Mouse (Mus musculus): Measurements from ENCODE around the gene Ankrd34b. TPM values are rescaled to one million over a fixed set of nuclear protein-coding genes. Genes with fewer than 3 reads are reported as not detected.
A peak's percentile ranks its signal among the peaks of the same experiment; 100 is the strongest.

The Ankrd34b gene
- polyA plus RNA-seq, 1 experiment from 2014 or later: not detected

GRCm38 (mm10) chr13:92410486-92410885 is 15.2 kb upstream of the Ankrd34b start:
- Histone ChIP-seq H3K36me3 (replicated peaks; ENCODE audit: insufficient read depth, low read length) (no peaks in the 10 kb centered on the region), H3K4me3 (ENCODE audit: low read depth, low read length) (no peak overlapping the region), H3K27me3 (ENCODE audit: insufficient read depth, low read length) (no peaks in the 10 kb centered on the region), H3K4me1 (ENCODE audit: insufficient read depth) (no peaks in the 10 kb centered on the region), H3K9me3 (ENCODE audit: low read length) (no peaks in the 10 kb centered on the region), H3K9ac (replicated peaks) (no peak overlapping the region), H3K4me2 (ENCODE audit: low read depth, low read length) (no peak overlapping the region), H3K27ac (ENCODE audit: low read depth) (no peak overlapping the region)
- 75% methylated on average over 2 of the region's 2 CpGs for WGBS (ENCODE audit: insufficient replicate concordance)
- TF ChIP-seq CTCF (IDR thresholded peaks at IDR 0.05; ENCODE audit: low read depth) (no peak), EP300 (IDR thresholded peaks at IDR 0.05; ENCODE audit: low read depth) (no peak)
- ATAC-seq (no peak), DNase-seq (no peak)

- no peak overlapping the region for H3K4me2 ChIP-seq (ENCODE audit: low read depth, low read length)
- TF ChIP-seq CTCF (IDR thresholded peaks at IDR 0.05; ENCODE audit: low read depth) (no peak), EP300 (IDR thresholded peaks at IDR 0.05; ENCODE audit: low read depth) (no peak)
- H3K27ac ChIP-seq (ENCODE audit: low read depth): no peak overlapping the region
- no peaks in the 10 kb centered on the region for H3K36me3 ChIP-seq (replicated peaks; ENCODE audit: insufficient read depth, low read length)
- no peak overlapping the region for H3K9ac ChIP-seq (replicated peaks)
- no peaks in the 10 kb centered on the region for H3K4me1 ChIP-seq (ENCODE audit: insufficient read depth)
- H3K4me3 ChIP-seq (ENCODE audit: low read depth, low read length): no peak overlapping the region
- no peaks in the 10 kb centered on the region for H3K9me3 ChIP-seq (ENCODE audit: low read length)
- ATAC-seq (no peak), DNase-seq (no peak)
- peaks cover 11% of the 10 kb centered on the region for H3K27me3 ChIP-seq (ENCODE audit: insufficient read depth, low read length)
- WGBS (ENCODE audit: insufficient replicate concordance): 74% methylated on average over 11 of the region's 11 CpGs
These were observed 6.1 kb upstream of the Ankrd34b start for GRCm38 (mm10) chr13:92419630-92420029.

- ATAC-seq: no peak
- H3K27me3 ChIP-seq (ENCODE audit: insufficient read depth, low read length): peaks cover 49% of the 10 kb centered on the region
- WGBS (ENCODE audit: insufficient replicate concordance): 45% methylated on average over 3 of the region's 3 CpGs
These were observed 2.0 kb upstream of the Ankrd34b start for GRCm38 (mm10) chr13:92423711-92424110.

GRCm38 (mm10) chr13:92426294-92427051 is 777 bp downstream of the Ankrd34b start:
- no peaks in the 10 kb centered on the region for H3K9me3 ChIP-seq (ENCODE audit: low read length)
- TF ChIP-seq EP300 (IDR thresholded peaks at IDR 0.05; ENCODE audit: low read depth) (no peak), CTCF (IDR thresholded peaks at IDR 0.05; ENCODE audit: low read depth) (no peak)
- H3K36me3 ChIP-seq (replicated peaks; ENCODE audit: insufficient read depth, low read length): no peaks in the 10 kb centered on the region
- no peak overlapping the region for H3K9ac ChIP-seq (replicated peaks)
- DNase-seq: peak; percentile 13
- peak overlapping the region; percentile 69 for H3K4me2 ChIP-seq (ENCODE audit: low read depth, low read length)
- peaks cover 3% of the 10 kb centered on the region; the same call in 1 of the 2 replicates for H3K4me1 ChIP-seq (ENCODE audit: insufficient read depth)
- peak overlapping the region; percentile 42 for H3K4me3 ChIP-seq (ENCODE audit: low read depth, low read length)
- ATAC-seq: no peak
- peaks cover 49% of the 10 kb centered on the region for H3K27me3 ChIP-seq (ENCODE audit: insufficient read depth, low read length)
- no peak overlapping the region for H3K27ac ChIP-seq (ENCODE audit: low read depth)
- WGBS (ENCODE audit: insufficient replicate concordance): 3% methylated on average over 75 of the region's 92 CpGs

More at GRCm38 (mm10) chr13:92423711-92424110, 2.0 kb upstream of the Ankrd34b start:
- no peak overlapping the region for H3K4me3 ChIP-seq (ENCODE audit: low read depth, low read length)
- no peak for DNase-seq
- no peak overlapping the region for H3K4me2 ChIP-seq (ENCODE audit: low read depth, low read length)
- no peaks in the 10 kb centered on the region for H3K9me3 ChIP-seq (ENCODE audit: low read length)
- no peaks in the 10 kb centered on the region for H3K36me3 ChIP-seq (replicated peaks; ENCODE audit: insufficient read depth, low read length)
- H3K9ac ChIP-seq (replicated peaks): no peak overlapping the region
- H3K27ac ChIP-seq (ENCODE audit: low read depth): no peak overlapping the region
- TF ChIP-seq EP300 (IDR thresholded peaks at IDR 0.05; ENCODE audit: low read depth): no peak
- TF ChIP-seq CTCF (IDR thresholded peaks at IDR 0.05; ENCODE audit: low read depth): no peak
- peaks cover 3% of the 10 kb centered on the region; the same call in 1 of the 2 replicates for H3K4me1 ChIP-seq (ENCODE audit: insufficient read depth)

GRCm38 (mm10) chr13:92427351-92427855 is 1.7 kb downstream of the Ankrd34b start:
- Histone ChIP-seq H3K4me1 (ENCODE audit: insufficient read depth) (peaks cover 3% of the 10 kb centered on the region; the same call in 1 of the 2 replicates), H3K27me3 (ENCODE audit: insufficient read depth, low read length) (peaks cover 49% of the 10 kb centered on the region), H3K4me2 (ENCODE audit: low read depth, low read length) (no peak overlapping the region), H3K9ac (replicated peaks) (no peak overlapping the region), H3K9me3 (ENCODE audit: low read length) (no peaks in the 10 kb centered on the region), H3K36me3 (replicated peaks; ENCODE audit: insufficient read depth, low read length) (no peaks in the 10 kb centered on the region), H3K4me3 (ENCODE audit: low read depth, low read length) (no peak overlapping the region), H3K27ac (ENCODE audit: low read depth) (no peak overlapping the region)
- ATAC-seq (no peak), DNase-seq (no peak)
- TF ChIP-seq EP300 (IDR thresholded peaks at IDR 0.05; ENCODE audit: low read depth) (no peak), CTCF (IDR thresholded peaks at IDR 0.05; ENCODE audit: low read depth) (no peak)
- 42% methylated on average over 4 of the region's 4 CpGs for WGBS (ENCODE audit: insufficient replicate concordance)

GRCm38 (mm10) chr13:92438656-92439055 is 13.0 kb downstream of the Ankrd34b start:
- WGBS (ENCODE audit: insufficient replicate concordance): 83% methylated on average over 10 of the region's 10 CpGs
- no peak for DNase-seq

More at GRCm38 (mm10) chr13:92438656-92439055, 13.0 kb downstream of the Ankrd34b start:
- Histone ChIP-seq H3K4me1 (ENCODE audit: insufficient read depth) (no peaks in the 10 kb centered on the region), H3K9me3 (ENCODE audit: low read length) (no peaks in the 10 kb centered on the region), H3K36me3 (replicated peaks; ENCODE audit: insufficient read depth, low read length) (no peaks in the 10 kb centered on the region), H3K27ac (ENCODE audit: low read depth) (no peak overlapping the region), H3K4me2 (ENCODE audit: low read depth, low read length) (no peak overlapping the region), H3K27me3 (ENCODE audit: insufficient read depth, low read length) (no peaks in the 10 kb centered on the region), H3K4me3 (ENCODE audit: low read depth, low read length) (no peak overlapping the region), H3K9ac (replicated peaks) (no peak overlapping the region)
- no peak for ATAC-seq
- TF ChIP-seq CTCF (IDR thresholded peaks at IDR 0.05; ENCODE audit: low read depth) (no peak), EP300 (IDR thresholded peaks at IDR 0.05; ENCODE audit: low read depth) (no peak)

All from liver, postnatal 0 days (tissue).